Mouse (Mus musculus): Measurements from ENCODE around the gene Rpl23a.
"Not testable (repeated sequence)": the region's sequence is repeated elsewhere in the genome, so short reads cannot be mapped to it uniquely, and the experiment has no call there.

Gene Rpl23a

GRCm38 (mm10) chr11:78184702-78185101 lies 1.3 kb upstream of the Rpl23a start:
- not testable (repeated sequence) for DNase-seq (ENCODE audit: low spot score in 2 of 2)

DNA sequence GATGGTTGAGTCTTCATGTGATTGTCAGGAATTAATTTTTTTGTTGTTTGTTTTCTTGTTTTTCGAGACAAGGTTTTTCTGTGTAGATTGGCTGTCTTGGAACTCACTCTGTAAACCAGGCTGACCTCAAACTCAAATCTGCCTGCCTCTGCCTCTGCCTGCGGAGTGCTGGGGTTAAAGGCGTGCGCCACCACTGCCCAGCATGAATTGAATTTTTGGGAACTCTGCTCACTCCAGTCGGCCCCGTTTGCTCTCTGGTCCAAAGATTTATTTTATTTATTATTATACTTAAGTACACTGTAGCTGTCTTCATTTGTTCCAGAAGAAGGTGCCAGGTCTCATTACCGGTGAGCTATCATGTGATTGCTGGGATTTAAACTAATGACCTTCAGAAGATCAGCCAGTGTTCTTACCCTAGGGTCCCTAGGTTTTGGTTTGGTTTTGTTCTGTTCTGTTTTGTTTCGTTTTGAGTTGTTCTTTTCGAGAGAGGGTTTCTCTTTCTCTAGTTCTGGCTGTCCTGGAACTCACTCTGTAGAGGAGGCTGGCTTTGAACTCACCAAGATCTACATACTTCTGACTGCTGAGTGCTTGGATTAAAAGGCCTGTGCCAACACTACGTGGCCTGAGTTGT lies 615 bp upstream of the Rpl23a start:
- no peak for DNase-seq (ENCODE audit: low spot score in 2 of 2)

DNA sequence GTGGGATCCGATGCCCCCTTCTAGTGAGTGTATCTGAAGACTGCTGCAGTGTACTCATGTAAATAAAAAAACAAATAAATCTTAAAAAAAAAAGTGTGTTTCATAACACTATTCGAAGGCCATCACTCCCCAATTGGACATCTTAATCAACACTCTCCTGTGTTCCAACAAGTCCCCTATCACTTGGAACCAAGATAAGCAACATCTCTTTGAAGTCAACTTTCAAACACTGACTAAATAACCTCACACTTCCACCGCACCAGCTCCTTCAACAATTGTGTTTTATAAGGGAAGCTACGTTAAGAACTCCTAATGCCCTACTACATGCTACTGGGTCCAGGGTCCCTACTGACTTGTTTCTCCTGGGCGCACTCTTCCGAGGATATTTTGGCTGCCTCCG lies 934 bp downstream of the Rpl23a start:
- no peak for DNase-seq (ENCODE audit: low spot score in 2 of 2)

GRCm38 (mm10) chr11:78181830-78182357 lies 1.5 kb downstream of the Rpl23a start:
- no peak for DNase-seq (ENCODE audit: low spot score in 2 of 2)

GRCm38 (mm10) chr11:78180081-78180761 lies 3.2 kb downstream of the Rpl23a start:
- no peak for DNase-seq (ENCODE audit: low spot score in 2 of 2)

DNA sequence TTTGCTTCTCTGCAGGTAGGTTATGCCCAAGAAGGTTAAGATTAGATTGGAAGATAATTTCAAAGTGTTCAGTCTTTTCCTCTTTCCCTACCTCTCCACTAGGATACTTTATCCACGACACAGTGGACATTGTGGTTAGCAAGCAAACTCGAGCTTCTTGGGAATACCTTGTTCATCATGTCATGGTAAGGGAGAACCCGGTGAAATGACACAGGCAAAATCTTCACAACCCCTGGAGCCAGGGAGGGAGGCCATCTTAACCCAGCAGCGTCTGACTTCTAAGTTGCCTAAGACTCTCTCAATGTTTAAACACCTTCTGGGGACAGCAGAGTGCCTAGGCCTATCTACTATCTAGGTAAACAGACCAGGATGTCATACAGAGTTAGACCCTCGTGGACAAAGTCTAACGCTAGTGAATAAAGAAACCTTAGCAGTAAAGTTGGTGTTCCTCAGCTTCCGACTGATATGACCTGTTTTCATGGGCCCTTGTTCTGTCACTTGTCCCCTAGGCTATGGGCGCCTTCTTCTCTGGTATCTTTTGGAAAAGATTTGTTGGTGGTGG lies 3.9 kb downstream of the Rpl23a start:
- DNase-seq (ENCODE audit: low spot score in 2 of 2): no peak

- peak in 1 of 2 experiments; percentile 39 for DNase-seq (ENCODE audit: low spot score in 2 of 2)
Observed at GRCm38 (mm10) chr11:78178859-78179437, 4.4 kb downstream of the Rpl23a start.

DNA sequence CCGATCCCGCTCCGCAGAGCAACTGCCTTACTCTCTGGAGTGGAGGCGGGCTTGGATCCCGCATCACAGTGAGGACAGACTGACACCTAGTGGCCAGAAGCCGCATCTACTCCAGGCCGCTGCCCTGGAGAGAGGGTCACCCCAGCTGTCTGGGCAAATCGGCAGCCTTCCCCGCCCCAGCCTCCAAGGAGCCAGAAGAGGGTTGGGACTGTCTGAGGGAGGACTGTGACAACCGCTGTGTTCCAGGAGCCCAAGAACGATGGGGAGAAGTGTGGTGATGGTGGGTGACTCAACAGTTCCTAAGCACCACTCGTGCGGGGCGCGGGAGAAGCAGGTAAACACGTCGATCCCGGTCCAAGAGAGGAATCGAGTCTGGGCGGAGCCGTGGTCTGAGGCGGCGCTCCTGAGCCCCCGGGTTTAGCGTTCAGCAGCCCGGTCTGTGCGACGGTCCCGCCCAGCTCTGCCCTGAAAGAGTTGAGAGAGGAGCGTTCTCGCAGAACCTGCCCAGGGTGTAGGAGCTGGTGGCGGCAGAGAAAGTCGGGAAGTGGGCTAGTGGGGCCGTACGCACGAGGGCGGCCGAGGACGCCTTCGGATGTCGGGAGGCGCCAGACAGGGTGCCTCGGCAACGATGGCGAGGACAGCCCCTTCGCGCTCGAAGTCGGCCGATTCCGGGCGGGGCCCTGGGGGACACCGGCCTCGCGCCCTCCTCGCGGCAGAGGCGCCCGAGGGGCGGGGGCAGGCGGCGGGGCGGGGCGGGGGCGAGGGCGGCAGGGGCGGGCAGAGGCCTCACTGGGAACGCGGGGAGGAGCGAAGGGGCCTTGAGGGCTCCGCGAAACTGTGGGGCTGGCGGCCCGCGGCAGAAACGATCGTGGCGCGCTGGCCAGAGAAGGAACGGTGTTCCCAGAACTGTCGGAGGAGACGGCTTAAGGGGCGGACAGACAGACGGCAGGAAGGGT lies 5.2 kb downstream of the Rpl23a start:
- DNase-seq (ENCODE audit: low spot score in 2 of 2): peak; percentile 87 to 91

- DNase-seq (ENCODE audit: low spot score in 2 of 2): no peak
Observed at GRCm38 (mm10) chr11:78177437-78177836, 5.9 kb downstream of the Rpl23a start.

- no peak for DNase-seq (ENCODE audit: low spot score in 2 of 2)
Observed at GRCm38 (mm10) chr11:78176905-78177331, 6.5 kb downstream of the Rpl23a start.

DNA sequence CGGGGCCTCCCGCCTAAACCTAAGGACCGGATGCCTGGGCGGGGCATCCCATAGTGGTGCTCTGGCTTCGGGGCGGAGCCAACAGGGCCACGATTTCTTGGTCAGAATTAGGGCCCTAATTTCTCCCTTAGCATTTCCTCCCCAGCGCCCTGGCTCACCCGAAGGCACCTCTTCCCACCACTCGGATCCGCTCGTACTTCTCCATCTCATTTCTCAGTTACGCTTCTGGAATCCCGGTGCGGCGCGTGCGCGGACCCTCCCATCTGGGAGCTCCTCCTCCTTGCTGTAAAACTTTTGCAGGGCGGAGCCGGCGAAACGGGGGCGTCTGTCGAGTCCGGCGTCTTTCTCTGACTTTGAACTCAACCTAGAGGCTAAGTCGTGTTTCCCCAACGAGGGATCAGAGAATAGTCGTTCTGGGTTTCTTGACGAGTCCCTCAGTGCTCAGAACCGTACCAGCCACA lies 7.0 kb downstream of the Rpl23a start, which contains the start of the genes Nek8 and Tlcd1:
Gene Nek8, minus strand, starts transcription at position 274 of the 461 bp plus-strand sequence.
Gene Tlcd1, plus strand, starts transcription at position 310 of the 461 bp plus-strand sequence.
- peak; percentile 91 for DNase-seq (ENCODE audit: low spot score in 2 of 2)

GRCm38 (mm10) chr11:78175771-78176401 lies 7.5 kb downstream of the Rpl23a start:
- no peak for DNase-seq (ENCODE audit: low spot score in 2 of 2)

- no peak for DNase-seq (ENCODE audit: low spot score in 2 of 2)
Observed at GRCm38 (mm10) chr11:78174506-78174905, 8.9 kb downstream of the Rpl23a start.

- no peak for DNase-seq (ENCODE audit: low spot score in 2 of 2)
Observed at GRCm38 (mm10) chr11:78172748-78173383, 10.5 kb downstream of the Rpl23a start.

GRCm38 (mm10) chr11:78172034-78172747 lies 11.2 kb downstream of the Rpl23a start:
- DNase-seq (ENCODE audit: low spot score in 2 of 2): no peak

DNA sequence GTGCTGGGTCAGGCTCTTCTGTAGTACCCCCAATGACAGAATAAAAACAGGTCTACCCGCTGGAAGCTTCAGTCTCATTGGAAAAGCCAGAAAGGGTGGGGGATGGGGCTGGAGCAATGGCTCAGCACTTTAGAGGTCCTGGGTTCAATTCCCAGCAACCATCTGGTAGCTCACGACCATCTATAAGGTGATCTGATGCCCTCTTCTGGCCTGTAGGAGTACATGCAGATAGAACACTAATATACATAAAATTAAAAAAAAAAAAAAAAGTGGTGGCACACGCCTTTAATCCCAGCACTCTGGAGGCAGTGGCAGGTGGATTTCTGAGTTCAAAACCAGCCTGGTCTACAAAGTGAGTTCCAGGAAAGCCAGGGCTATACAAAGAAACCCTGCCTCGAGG lies 12.1 kb downstream of the Rpl23a start:
- no peak for DNase-seq (ENCODE audit: low spot score in 2 of 2)

GRCm38 (mm10) chr11:78170306-78170705 lies 13.1 kb downstream of the Rpl23a start:
- no peak for DNase-seq (ENCODE audit: low spot score in 2 of 2)

DNA sequence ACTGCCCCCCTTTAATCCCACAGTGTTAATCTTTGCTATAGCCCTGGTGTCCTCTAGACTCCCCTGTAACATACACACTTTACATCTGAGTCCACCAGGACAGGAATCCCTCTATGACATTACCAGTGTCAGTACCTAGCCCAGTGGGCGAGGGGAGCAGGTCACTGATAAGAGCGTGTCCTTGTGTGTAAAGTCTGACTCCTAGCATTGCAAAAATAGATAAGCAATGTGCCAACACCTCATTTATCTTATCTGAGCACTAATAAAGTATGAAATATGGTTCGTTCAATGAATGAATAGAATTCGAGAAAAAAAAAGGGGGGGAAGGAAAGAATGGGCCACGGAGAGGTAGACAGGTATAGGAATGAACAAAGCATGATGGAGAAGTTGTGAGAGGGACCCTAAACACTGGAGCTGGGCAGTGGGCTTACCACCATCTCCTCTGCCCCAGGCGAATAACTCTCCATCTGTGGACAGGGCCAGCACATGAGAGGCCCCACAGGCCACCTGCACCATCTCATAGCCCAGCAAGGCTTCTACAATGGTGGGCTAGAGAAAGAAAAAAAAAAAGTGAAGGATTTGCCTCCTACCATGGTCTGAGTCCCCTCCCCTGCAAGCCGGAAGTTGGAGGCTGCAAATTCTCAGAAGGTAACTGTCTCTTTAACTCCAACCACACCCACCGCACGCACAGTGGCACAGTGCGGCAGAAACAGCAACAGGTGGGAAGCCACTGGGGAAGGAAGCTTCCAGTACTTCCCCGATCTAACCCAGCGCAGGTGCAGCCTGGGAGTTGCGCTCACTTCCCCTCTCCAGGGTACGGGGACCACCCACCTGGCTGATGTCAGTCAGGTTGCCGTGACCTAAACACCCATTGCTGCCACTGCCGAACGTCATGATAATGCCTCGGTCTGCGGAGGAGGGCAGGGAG lies 14.6 kb downstream of the Rpl23a start:
- peak; percentile 71 to 74 for DNase-seq (ENCODE audit: low spot score in 2 of 2)
